ENCODE assay signal across 8 mouse cellular contexts in the genomic region with DNA sequence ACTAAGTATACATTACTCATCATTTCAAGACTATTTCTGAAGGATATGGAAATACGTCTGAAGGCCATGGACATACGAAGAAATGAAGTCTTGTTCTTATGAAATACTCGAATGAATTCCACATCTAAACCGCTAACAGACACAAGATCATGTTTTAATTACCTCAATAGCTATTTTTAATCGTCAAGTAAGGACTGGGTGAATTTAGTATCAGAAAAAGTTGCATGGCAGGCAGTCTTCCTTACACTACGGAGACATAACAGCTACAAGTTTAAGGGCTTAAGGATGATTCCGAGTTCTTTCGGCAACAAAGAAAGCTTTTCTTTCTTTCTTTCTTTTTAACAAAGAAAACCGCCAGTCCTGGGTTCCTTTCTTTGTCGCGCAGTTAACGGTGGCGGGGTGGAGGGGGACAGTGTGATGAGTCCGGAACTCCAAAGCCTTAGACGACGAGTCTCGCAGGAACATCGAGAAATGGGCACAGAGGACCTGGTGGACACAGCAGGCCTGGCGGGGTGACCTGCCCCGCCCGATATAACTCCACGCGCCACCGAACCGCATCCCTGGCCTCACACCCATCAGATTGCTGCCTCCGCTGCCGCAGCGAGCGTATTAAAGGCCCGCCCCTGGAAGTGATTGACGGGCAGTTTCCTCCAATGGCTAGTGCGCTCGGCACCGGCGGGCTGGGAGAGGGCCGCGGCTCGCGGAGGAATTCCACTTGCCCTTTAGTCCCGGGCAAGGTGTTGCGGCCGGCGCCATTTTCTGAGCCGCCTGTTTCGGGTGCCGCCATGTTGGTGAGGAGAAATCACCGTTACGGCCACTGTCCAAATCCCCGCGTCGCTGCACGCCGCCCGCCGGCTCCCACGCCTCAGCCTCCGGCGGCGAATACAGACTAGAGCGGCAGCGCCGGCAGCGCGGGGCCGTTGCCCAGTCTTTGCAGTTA. TPM values are rescaled to one million over a fixed set of nuclear protein-coding genes. Genes with fewer than 3 reads are reported as not detected.
A peak's percentile ranks its signal among the peaks of the same experiment; 100 is the strongest.
DNase-seq lines count a peak whose midpoint lies in the region; ATAC-seq lines count a peak whose summit lies in the region.

A gene (plus strand): TSS at position 762 of the 940 bp plus-strand sequence.

- intact Hi-C loops in left cerebral cortex, postnatal 10 days (cut with DNase I), result no loop called here

- peak; percentile 99 for DNase-seq in adipocyte (ENCODE audit: low spot score)
- peak; percentile 98 for DNase-seq in embryo, embryonic 10 days (ENCODE audit: low spot score)
- peak; percentile 98 for DNase-seq in gastrocnemius, postnatal 10 days
- DNase-seq in left cerebral cortex, postnatal 10 days (ENCODE audit: extremely low spot score in 1 of 2, low spot score in 2 of 2), result peak; percentile 98
- peak; percentile 98 for DNase-seq in right cerebral cortex, postnatal 25 days
- peak; percentile 98 to 99 for DNase-seq in urinary bladder, postnatal 4 days (ENCODE audit: low spot score in 2 of 2)

- ATAC-seq in inflammation-experienced regulatory T-cells, adult 6 months, result peak; percentile 95
- ATAC-seq in megakaryocyte-erythroid progenitor cell, adult 5-6 weeks (replicated peaks; ENCODE audit: low FRiP score, low TSS enrichment, poor library complexity, severe bottlenecking), result peak; percentile 98

RNA-seq across cellular contexts. Expression of the gene that starts here (rescaled TPM):
- 1 to 10 TPM; 8.3 to 8.9 TPM for total RNA-seq in gastrocnemius, postnatal 10 days (2021)
- polyA plus RNA-seq in inflammation-experienced regulatory T-cells, adult 6 months (2017; shearing (Covaris generic)), result 10 to 100 TPM in 2 of 3 experiments, 1 to 10 TPM in 1; 2.9 to 12.8 (median 10.1) TPM
- total RNA-seq in left cerebral cortex, postnatal 10 days (2021), result 10 to 100 TPM; 11.3 to 12.2 TPM
- 5.5 and 8.7 TPM in 2 replicates for total RNA-seq in megakaryocyte-erythroid progenitor cell, adult 5-6 weeks (2014; fragmentation: Nextera tagmentation)
- 3.3 and 6.2 TPM in 2 replicates for total RNA-seq in megakaryocyte-erythroid progenitor cell, adult 5-6 weeks (2017)

Comparison
In these comparisons a context has a peak if more than half of its experiments do, and no peak if none do; other contexts are left out.
1. Peak in every context shown above with its lines: DNase-seq and ATAC-seq.